ENCODE assay signal across 14 mouse cellular contexts in the genomic region with DNA sequence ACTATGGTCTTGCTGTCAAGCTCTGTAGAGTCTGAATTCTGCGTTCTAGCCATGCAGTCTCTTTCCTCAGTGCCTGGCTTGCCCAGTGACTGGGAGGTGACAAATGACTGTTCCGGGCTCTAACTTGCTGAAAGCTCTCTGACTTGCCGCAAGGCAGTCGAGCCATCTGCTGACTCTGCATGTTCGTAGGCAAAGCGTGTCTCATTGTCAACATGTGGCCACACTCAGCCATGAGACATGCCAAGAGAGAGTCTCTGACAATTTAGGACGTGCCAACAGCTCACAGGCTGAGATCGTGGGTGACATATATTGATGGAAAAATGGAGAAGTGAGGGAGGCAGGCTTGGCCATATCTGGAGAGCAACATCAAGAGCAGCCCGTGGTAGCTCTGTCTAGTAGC. TPM values are rescaled to one million over a fixed set of nuclear protein-coding genes. Genes with fewer than 3 reads are reported as not detected.
DNase-seq lines count a peak whose midpoint lies in the region; ATAC-seq and TF ChIP-seq lines count a peak whose summit lies in the region.
"Had no signal": no experiment of that assay in that cellular context is flagged by ENCODE, and none has a peak within 500 bp of the region (broad histone marks: within the 10 kb centered on the region; RNA-seq: fewer than 3 reads in every experiment).

No protein-coding gene starts in this region.

- H3K4me1 ChIP-seq in forebrain, postnatal 0 days (ENCODE audit: insufficient read depth): peaks cover 6% of the 10 kb centered on the region; the same call in 1 of the 2 replicates
- H3K4me1 ChIP-seq in forebrain, embryonic 13.5 days: no peaks in the 10 kb centered on the region
- no peaks in the 10 kb centered on the region; the same call in 1 of the 2 replicates for H3K4me1 ChIP-seq in lung, embryonic 14.5 days (ENCODE audit: insufficient read depth)
- H3K4me1 ChIP-seq in liver, embryonic 13.5 days (replicated peaks): peaks cover 99% of the 10 kb centered on the region

- peak; percentile 61 for ATAC-seq in forebrain, postnatal 0 days
- no peak for ATAC-seq in forebrain, embryonic 13.5 days
- peak; percentile 22; the same call in 1 of the 2 replicates for ATAC-seq in lung, embryonic 14.5 days (ENCODE audit: insufficient read depth)
- ATAC-seq in liver, embryonic 13.5 days (ENCODE audit: low read depth): no peak
- ATAC-seq: midbrain, embryonic 16.5 days; Patski had no signal

- WGBS in forebrain, postnatal 0 days: 64% methylated on average over 9 of the region's 9 CpGs
- 88% methylated on average over 9 of the region's 9 CpGs for WGBS in forebrain, embryonic 13.5 days
- WGBS in lung, embryonic 14.5 days: 51% methylated on average over 9 of the region's 9 CpGs
- WGBS in liver, embryonic 13.5 days (ENCODE audit: insufficient replicate concordance): 72% methylated on average over 9 of the region's 9 CpGs

- no peak overlapping the region for H3K4me2 ChIP-seq in forebrain, postnatal 0 days (ENCODE audit: low read depth)
- no peak overlapping the region for H3K4me2 ChIP-seq in forebrain, embryonic 13.5 days
- no peak overlapping the region for H3K4me2 ChIP-seq in lung, embryonic 14.5 days
- peak overlapping the region; percentile 45 for H3K4me2 ChIP-seq in liver, embryonic 13.5 days
- H3K4me2 ChIP-seq: limb, embryonic 13.5 days had no signal

- H3K9ac ChIP-seq in forebrain, postnatal 0 days: no peak overlapping the region
- H3K9ac ChIP-seq in forebrain, embryonic 13.5 days: no peak overlapping the region
- H3K9ac ChIP-seq in lung, embryonic 14.5 days: no peak overlapping the region
- H3K9ac ChIP-seq in liver, embryonic 13.5 days: peak overlapping the region; percentile 77
- H3K9ac ChIP-seq: limb, embryonic 13.5 days had no signal

- no peaks in the 10 kb centered on the region for H3K9me3 ChIP-seq in forebrain, postnatal 0 days (ENCODE audit: low read length)
- no peaks in the 10 kb centered on the region for H3K9me3 ChIP-seq in forebrain, embryonic 13.5 days (replicated peaks)
- no peaks in the 10 kb centered on the region for H3K9me3 ChIP-seq in lung, embryonic 14.5 days (ENCODE audit: low read depth, low read length)
- H3K9me3 ChIP-seq in liver, embryonic 13.5 days (replicated peaks): no peaks in the 10 kb centered on the region
- H3K9me3 ChIP-seq: limb, embryonic 13.5 days had no signal

- DNase-seq in forebrain, postnatal 0 days: peak; percentile 22
- peak; percentile 55 for DNase-seq in lung, embryonic 14.5 days
- DNase-seq in lung, adult 18-20 months: no peak
- DNase-seq in brain, embryonic 14.5 days (ENCODE audit: low read depth): peak; percentile 35
- DNase-seq in liver, embryonic 13.5 days: no peak
- DNase-seq in natural killer cell, adult 2 months (ENCODE audit: low spot score in 2 of 2): no peak
- DNase-seq: heart, postnatal 10 days; kidney, adult 2 months; right cerebral cortex, postnatal 14 days had no signal

- H3K4me3 ChIP-seq in forebrain, postnatal 0 days (ENCODE audit: low read depth, low read length): no peak overlapping the region
- H3K4me3 ChIP-seq in forebrain, embryonic 13.5 days: no peak overlapping the region
- no peak overlapping the region for H3K4me3 ChIP-seq in lung, embryonic 14.5 days (ENCODE audit: low read depth, low read length)
- no peak overlapping the region for H3K4me3 ChIP-seq in liver, embryonic 13.5 days (replicated peaks)
- H3K4me3 ChIP-seq: layer of hippocampus, adult 2 months; limb, embryonic 13.5 days had no signal

- H3K36me3 ChIP-seq in forebrain, postnatal 0 days (ENCODE audit: insufficient read depth): no peaks in the 10 kb centered on the region
- H3K36me3 ChIP-seq in forebrain, embryonic 13.5 days (ENCODE audit: poor library complexity, severe bottlenecking): no peaks in the 10 kb centered on the region
- no peaks in the 10 kb centered on the region for H3K36me3 ChIP-seq in lung, embryonic 14.5 days (ENCODE audit: insufficient read depth)
- H3K36me3 ChIP-seq in liver, embryonic 13.5 days: no peaks in the 10 kb centered on the region
- H3K36me3 ChIP-seq: limb, embryonic 13.5 days had no signal

- no peak for TF ChIP-seq CTCF in forebrain, postnatal 0 days (IDR thresholded peaks at IDR 0.05; ENCODE audit: low read depth)
- no peak for TF ChIP-seq CTCF in lung, embryonic 14.5 days (IDR thresholded peaks at IDR 0.05; ENCODE audit: low read depth)
- TF ChIP-seq CTCF in brain, embryonic 14.5 days (IDR thresholded peaks at IDR 0.05; ENCODE audit: borderline replicate concordance, extremely low read depth, insufficient read depth, insufficient read length): no peak

- H3K27ac ChIP-seq in forebrain, postnatal 0 days (ENCODE audit: low read depth, low read length): no peak overlapping the region
- no peak overlapping the region for H3K27ac ChIP-seq in forebrain, embryonic 13.5 days
- H3K27ac ChIP-seq in lung, embryonic 14.5 days (ENCODE audit: low read depth): no peak overlapping the region
- H3K27ac ChIP-seq in liver, embryonic 13.5 days: peak overlapping the region; percentile 100
- H3K27ac ChIP-seq: limb, embryonic 13.5 days had no signal

- H3K27me3 ChIP-seq in forebrain, postnatal 0 days (ENCODE audit: insufficient read depth, low read length): no peaks in the 10 kb centered on the region
- no peaks in the 10 kb centered on the region for H3K27me3 ChIP-seq in forebrain, embryonic 13.5 days
- no peaks in the 10 kb centered on the region for H3K27me3 ChIP-seq in lung, embryonic 14.5 days (ENCODE audit: insufficient read depth, low read length)
- H3K27me3 ChIP-seq in liver, embryonic 13.5 days: no peaks in the 10 kb centered on the region
- H3K27me3 ChIP-seq: limb, embryonic 13.5 days; Patski had no signal

- TF ChIP-seq POLR2A in brain, embryonic 14.5 days (IDR thresholded peaks at IDR 0.05; ENCODE audit: borderline replicate concordance, extremely low read depth, insufficient read depth, insufficient read length, poor library complexity, severe bottlenecking): no peak

RNA-seq across cellular contexts. Expression of a gene that starts 36.9 kb away (rescaled TPM):
- total RNA-seq in forebrain, postnatal 0 days (2014; rRNA removed): 22.8 and 28.6 TPM in 2 replicates
- 7.2 and 17.8 TPM in 2 replicates for polyA plus RNA-seq in forebrain, postnatal 0 days (2015; fragmentation: Nextera tagmentation; extraction: Ambion mirVana)
- polyA plus RNA-seq in forebrain, embryonic 13.5 days (2015; fragmentation: Nextera tagmentation; extraction: Ambion mirVana): 33.7 and 35.0 TPM in 2 replicates
- 18.2 and 20.8 TPM in 2 replicates for polyA plus RNA-seq in lung, embryonic 14.5 days (2014; fragmentation: Nextera tagmentation; extraction: Ambion mirVana)
- polyA plus RNA-seq in brain, embryonic 14.5 days (2012; rRNA removed): 25.9 and 48.7 TPM in 2 replicates
- 20.1 and 20.4 TPM in 2 replicates for polyA plus RNA-seq in liver, embryonic 13.5 days (2015; fragmentation: Nextera tagmentation; extraction: Ambion mirVana)

RNA-seq across cellular contexts. Expression of a gene that starts 37.6 kb away (rescaled TPM):
- total RNA-seq in forebrain, postnatal 0 days (2014; rRNA removed): 1.5 and 1.8 TPM in 2 replicates
- 1.9 and 2.0 TPM in 2 replicates for polyA plus RNA-seq in forebrain, postnatal 0 days (2015; fragmentation: Nextera tagmentation; extraction: Ambion mirVana)
- 0.76 and 1.1 TPM in 2 replicates for polyA plus RNA-seq in forebrain, embryonic 13.5 days (2015; fragmentation: Nextera tagmentation; extraction: Ambion mirVana)
- 2.7 and 3.4 TPM in 2 replicates for polyA plus RNA-seq in lung, embryonic 14.5 days (2014; fragmentation: Nextera tagmentation; extraction: Ambion mirVana)
- polyA plus RNA-seq in brain, embryonic 14.5 days (2012; rRNA removed): 0.93 and 0.97 TPM in 2 replicates
- polyA plus RNA-seq in liver, embryonic 13.5 days (2015; fragmentation: Nextera tagmentation; extraction: Ambion mirVana): 11.4 and 12.2 TPM in 2 replicates

Comparison
In these comparisons a context has a peak if more than half of its experiments do, and no peak if none do; other contexts are left out.
1. ATAC-seq: peak in forebrain, postnatal 0 days (single experiment) and lung, embryonic 14.5 days (single experiment); none in forebrain, embryonic 13.5 days (single experiment) and liver, embryonic 13.5 days (single experiment).
2. DNase-seq: peak in forebrain, postnatal 0 days (single experiment), lung, embryonic 14.5 days (single experiment) and brain, embryonic 14.5 days (single experiment); none in lung, adult 18-20 months (0 of 2), liver, embryonic 13.5 days (single experiment) and natural killer cell, adult 2 months (0 of 2).